Mouse (Mus musculus): ENCODE measurements around the gene Otub1.

The Otub1 gene

GRCm38 (mm10) chr19:7205753-7206736 lies at the start of gene Otub1:
Gene Otub1 (minus strand): TSS chr19:7206316.
- DNase-seq (ENCODE audit: low spot score in 2 of 2), result peak; percentile 89 to 94

- DNase-seq (ENCODE audit: low spot score in 2 of 2), result no peak
Measured at GRCm38 (mm10) chr19:7246021-7246420, 39.9 kb upstream of the Otub1 start.

GRCm38 (mm10) chr19:7240782-7241690 lies 34.9 kb upstream of the Otub1 start, which contains the start of gene Naa40:
Gene Naa40 (minus strand): TSS chr19:7241183.
- DNase-seq (ENCODE audit: low spot score in 2 of 2), result peak; percentile 83 to 90

- no peak for DNase-seq (ENCODE audit: low spot score in 2 of 2)
Measured at GRCm38 (mm10) chr19:7240291-7240690, 34.2 kb upstream of the Otub1 start.

GRCm38 (mm10) chr19:7239574-7239973 lies 33.5 kb upstream of the Otub1 start:
- no peak for DNase-seq (ENCODE audit: low spot score in 2 of 2)

- DNase-seq (ENCODE audit: low spot score in 2 of 2), result no peak
Measured at GRCm38 (mm10) chr19:7236742-7237141, 30.6 kb upstream of the Otub1 start.

GRCm38 (mm10) chr19:7236011-7236410 lies 29.9 kb upstream of the Otub1 start:
- no peak for DNase-seq (ENCODE audit: low spot score in 2 of 2)

- no peak for DNase-seq (ENCODE audit: low spot score in 2 of 2)
Measured at GRCm38 (mm10) chr19:7235461-7235860, 29.3 kb upstream of the Otub1 start.

- peak; percentile 69 to 82 for DNase-seq (ENCODE audit: low spot score in 2 of 2)
Measured at GRCm38 (mm10) chr19:7234537-7235221, 28.6 kb upstream of the Otub1 start.

- peak in 1 of 2 experiments; percentile 54 for DNase-seq (ENCODE audit: low spot score in 2 of 2)
Measured at GRCm38 (mm10) chr19:7226511-7226914, 20.4 kb upstream of the Otub1 start.

- no peak for DNase-seq (ENCODE audit: low spot score in 2 of 2)
Measured at GRCm38 (mm10) chr19:7225096-7225690, 19.1 kb upstream of the Otub1 start.

- no peak for DNase-seq (ENCODE audit: low spot score in 2 of 2)
Measured at GRCm38 (mm10) chr19:7224253-7224652, 18.1 kb upstream of the Otub1 start.

GRCm38 (mm10) chr19:7223488-7223887 lies 17.4 kb upstream of the Otub1 start:
- DNase-seq (ENCODE audit: low spot score in 2 of 2), result no peak

- no peak for DNase-seq (ENCODE audit: low spot score in 2 of 2)
Measured at GRCm38 (mm10) chr19:7222196-7222595, 16.1 kb upstream of the Otub1 start.

GRCm38 (mm10) chr19:7218753-7219152 lies 12.6 kb upstream of the Otub1 start:
- DNase-seq (ENCODE audit: low spot score in 2 of 2), result no peak

GRCm38 (mm10) chr19:7217926-7218267 lies 11.8 kb upstream of the Otub1 start:
- DNase-seq (ENCODE audit: low spot score in 2 of 2), result no peak

- peak; percentile 90 to 97 for DNase-seq (ENCODE audit: low spot score in 2 of 2)
Measured at GRCm38 (mm10) chr19:7217162-7217925, 11.2 kb upstream of the Otub1 start, which contains the start of gene Cox8a. Gene Cox8a (minus strand): TSS chr19:7217616.

GRCm38 (mm10) chr19:7214484-7214883 lies 8.4 kb upstream of the Otub1 start:
- DNase-seq (ENCODE audit: low spot score in 2 of 2), result no peak

GRCm38 (mm10) chr19:7213010-7213409 lies 6.9 kb upstream of the Otub1 start:
- no peak for DNase-seq (ENCODE audit: low spot score in 2 of 2)

GRCm38 (mm10) chr19:7212216-7212615 lies 6.1 kb upstream of the Otub1 start:
- DNase-seq (ENCODE audit: low spot score in 2 of 2), result no peak

All from urinary bladder, postnatal 36 days (tissue).